Mouse (Mus musculus): ENCODE measurements at regions not wholly inside any gene's neighbourhood (a gene's known extent, or its start where the extent isn't known, plus 50 kb on each side); places are given as distances from the start of the nearest gene placed in this dataset.

- Histone ChIP-seq H3K27ac (ENCODE audit: low read depth, low read length) (no peak overlapping the region), H3K4me2 (ENCODE audit: low read length) (no peak overlapping the region), H3K9me3 (ENCODE audit: control insufficient read depth, low read length) (no peaks in the 10 kb centered on the region), H3K36me3 (ENCODE audit: control insufficient read depth, insufficient read depth, low read length) (no peaks in the 10 kb centered on the region), H3K4me3 (ENCODE audit: low read length) (no peak overlapping the region), H3K4me1 (ENCODE audit: control insufficient read depth, insufficient read depth, low read depth, low read length) (peaks cover 8% of the 10 kb centered on the region; the same call in 1 of the 2 replicates), H3K27me3 (replicated peaks; ENCODE audit: control insufficient read depth, insufficient read depth, low read length) (no peaks in the 10 kb centered on the region), H3K9ac (ENCODE audit: low read depth, low read length) (no peak overlapping the region)
- 56% methylated on average over 2 of the region's 2 CpGs for WGBS
- ATAC-seq = peak; percentile 74; the same call in 1 of the 2 replicates
Measured at GRCm38 (mm10) chr4:124052387-124052786, 134.6 kb upstream of the 4930535I16Rik start.

DNA sequence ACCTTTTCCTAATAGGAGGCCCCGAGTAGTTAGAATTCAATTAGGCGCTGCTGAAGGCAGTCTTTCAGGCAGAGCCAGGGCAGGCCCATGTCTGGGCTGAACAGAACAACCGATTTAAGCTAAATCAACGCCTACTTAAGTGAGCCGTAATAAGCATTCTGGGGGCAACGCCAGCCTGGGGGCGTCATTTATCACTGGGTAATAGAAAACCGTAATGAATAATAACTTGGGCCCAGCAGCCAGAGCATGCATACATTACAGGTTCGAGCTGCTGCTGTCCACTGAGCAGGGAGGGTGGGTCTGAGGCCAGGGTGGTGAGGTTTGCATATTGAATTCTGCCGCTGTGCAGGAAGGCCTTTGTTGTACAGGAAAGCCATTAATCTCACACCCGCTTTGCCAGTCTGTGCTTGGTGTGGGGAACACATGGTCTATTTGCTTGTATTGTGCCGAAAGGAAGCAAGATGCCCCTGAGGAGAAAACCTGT, 130.6 kb upstream of the 4930535I16Rik start:
- ATAC-seq = peak; percentile 92
- Histone ChIP-seq H3K27ac (ENCODE audit: low read depth, low read length) (peak overlapping the region; percentile 61), H3K4me1 (ENCODE audit: control insufficient read depth, insufficient read depth, low read depth, low read length) (peaks cover 8% of the 10 kb centered on the region; the same call in 1 of the 2 replicates), H3K27me3 (replicated peaks; ENCODE audit: control insufficient read depth, insufficient read depth, low read length) (no peaks in the 10 kb centered on the region), H3K36me3 (ENCODE audit: control insufficient read depth, insufficient read depth, low read length) (no peaks in the 10 kb centered on the region), H3K4me2 (ENCODE audit: low read length) (no peak overlapping the region), H3K9me3 (ENCODE audit: control insufficient read depth, low read length) (no peaks in the 10 kb centered on the region), H3K4me3 (ENCODE audit: low read length) (no peak overlapping the region), H3K9ac (ENCODE audit: low read depth, low read length) (peak overlapping the region; percentile 14; the same call in 1 of the 2 replicates)
- whole genome bisulfite sequencing = 20% methylated on average over 12 of the region's 12 CpGs

DNA sequence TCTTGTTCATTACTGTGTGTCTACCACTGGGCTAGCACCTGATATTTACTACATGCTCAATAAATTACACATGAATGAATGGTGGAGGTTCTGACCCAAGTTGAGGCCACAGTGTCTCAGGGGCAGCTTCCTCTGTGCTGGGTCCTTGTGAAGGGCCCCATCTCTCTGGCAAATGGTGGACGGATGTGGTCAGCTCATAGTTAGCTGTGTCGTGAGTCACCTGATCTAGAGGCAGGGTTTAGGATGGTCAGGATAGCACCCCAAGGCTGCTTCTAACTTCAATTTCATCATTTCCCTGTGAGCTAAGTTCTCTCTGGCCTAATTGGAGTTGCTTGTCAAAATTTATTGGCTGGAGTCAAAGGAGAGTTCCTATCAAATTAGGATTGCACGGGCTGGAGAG, 130.1 kb upstream of the 4930535I16Rik start:
- Histone ChIP-seq H3K27ac (ENCODE audit: low read depth, low read length) (peak overlapping the region; percentile 13; the same call in 1 of the 2 replicates), H3K36me3 (ENCODE audit: control insufficient read depth, insufficient read depth, low read length) (no peaks in the 10 kb centered on the region), H3K4me1 (ENCODE audit: control insufficient read depth, insufficient read depth, low read depth, low read length) (peaks cover 8% of the 10 kb centered on the region; the same call in 1 of the 2 replicates), H3K9me3 (ENCODE audit: control insufficient read depth, low read length) (no peaks in the 10 kb centered on the region), H3K4me3 (ENCODE audit: low read length) (no peak overlapping the region), H3K4me2 (ENCODE audit: low read length) (no peak overlapping the region), H3K27me3 (replicated peaks; ENCODE audit: control insufficient read depth, insufficient read depth, low read length) (no peaks in the 10 kb centered on the region), H3K9ac (ENCODE audit: low read depth, low read length) (no peak overlapping the region)
- ATAC-seq = no peak
- 61% methylated on average over 3 of the region's 3 CpGs for WGBS

- no peak overlapping the region for H3K9ac ChIP-seq (ENCODE audit: low read depth, low read length)
- no peak overlapping the region for H3K4me2 ChIP-seq (ENCODE audit: low read length)
- H3K36me3 ChIP-seq (ENCODE audit: control insufficient read depth, insufficient read depth, low read length) = no peaks in the 10 kb centered on the region
- H3K4me1 ChIP-seq (ENCODE audit: control insufficient read depth, insufficient read depth, low read depth, low read length) = peaks cover 12% of the 10 kb centered on the region
- H3K4me3 ChIP-seq (ENCODE audit: low read length) = no peak overlapping the region
- H3K27me3 ChIP-seq (replicated peaks; ENCODE audit: control insufficient read depth, insufficient read depth, low read length) = no peaks in the 10 kb centered on the region; the same call in 1 of the 2 replicates
- no peaks in the 10 kb centered on the region for H3K9me3 ChIP-seq (ENCODE audit: control insufficient read depth, low read length)
- H3K27ac ChIP-seq (ENCODE audit: low read depth, low read length) = peak overlapping the region; percentile 53
- 52% methylated on average over 12 of the region's 12 CpGs for WGBS
- no peak for ATAC-seq
Measured at GRCm38 (mm10) chr4:124036483-124036882, 118.7 kb upstream of the 4930535I16Rik start.

- Histone ChIP-seq H3K9me3 (ENCODE audit: control insufficient read depth, low read length) (no peaks in the 10 kb centered on the region), H3K36me3 (ENCODE audit: control insufficient read depth, insufficient read depth, low read length) (no peaks in the 10 kb centered on the region), H3K4me2 (ENCODE audit: low read length) (peak overlapping the region; percentile 39), H3K27me3 (replicated peaks; ENCODE audit: control insufficient read depth, insufficient read depth, low read length) (no peaks in the 10 kb centered on the region; the same call in 1 of the 2 replicates), H3K4me1 (ENCODE audit: control insufficient read depth, insufficient read depth, low read depth, low read length) (peaks cover 12% of the 10 kb centered on the region), H3K4me3 (ENCODE audit: low read length) (no peak overlapping the region), H3K9ac (ENCODE audit: low read depth, low read length) (0 out of 2 replicates have a peak overlapping the region, but pooled peaks have one; percentile 36), H3K27ac (ENCODE audit: low read depth, low read length) (peak overlapping the region; percentile 84)
- peak; percentile 77 for ATAC-seq
- WGBS = 6% methylated on average over 10 of the region's 10 CpGs
Measured at GRCm38 (mm10) chr4:124035657-124036061, 117.8 kb upstream of the 4930535I16Rik start.

DNA sequence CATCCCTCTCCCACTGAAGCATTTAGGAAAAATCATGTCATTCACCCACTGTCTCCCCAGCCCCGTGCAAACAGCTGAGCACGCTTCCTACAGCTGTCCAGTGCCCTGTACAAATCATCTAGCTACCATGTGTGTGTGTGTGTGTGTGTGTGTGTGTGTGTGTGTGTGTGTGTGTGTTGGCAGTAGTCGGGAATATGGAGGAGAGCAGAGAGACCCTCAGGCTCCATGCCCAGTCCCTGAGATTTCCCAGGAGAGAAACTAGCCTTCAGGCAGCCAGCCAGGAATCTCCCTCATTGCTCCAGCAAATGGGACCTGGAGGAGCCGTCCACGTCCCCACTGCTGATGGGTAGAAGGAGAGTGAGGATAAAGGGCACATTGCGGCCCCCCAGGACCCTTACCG, 117.4 kb upstream of the 4930535I16Rik start:
- H3K27me3 ChIP-seq (replicated peaks; ENCODE audit: control insufficient read depth, insufficient read depth, low read length) = no peaks in the 10 kb centered on the region; the same call in 1 of the 2 replicates
- H3K27ac ChIP-seq (ENCODE audit: low read depth, low read length) = peak overlapping the region; percentile 84
- ATAC-seq = peak; percentile 88
- H3K4me3 ChIP-seq (ENCODE audit: low read length) = no peak overlapping the region
- H3K4me1 ChIP-seq (ENCODE audit: control insufficient read depth, insufficient read depth, low read depth, low read length) = peaks cover 12% of the 10 kb centered on the region
- no peaks in the 10 kb centered on the region for H3K9me3 ChIP-seq (ENCODE audit: control insufficient read depth, low read length)
- H3K4me2 ChIP-seq (ENCODE audit: low read length) = peak overlapping the region; percentile 39
- WGBS = 4% methylated on average over 7 of the region's 7 CpGs
- H3K36me3 ChIP-seq (ENCODE audit: control insufficient read depth, insufficient read depth, low read length) = no peaks in the 10 kb centered on the region
- 0 out of 2 replicates have a peak overlapping the region, but pooled peaks have one; percentile 36 for H3K9ac ChIP-seq (ENCODE audit: low read depth, low read length)

GRCm38 (mm10) chr4:124028061-124028460, 110.2 kb upstream of the 4930535I16Rik start:
- Histone ChIP-seq H3K4me2 (ENCODE audit: low read length) (no peak overlapping the region), H3K27ac (ENCODE audit: low read depth, low read length) (no peak overlapping the region), H3K27me3 (replicated peaks; ENCODE audit: control insufficient read depth, insufficient read depth, low read length) (no peaks in the 10 kb centered on the region), H3K9ac (ENCODE audit: low read depth, low read length) (no peak overlapping the region), H3K4me3 (ENCODE audit: low read length) (no peak overlapping the region), H3K4me1 (ENCODE audit: control insufficient read depth, insufficient read depth, low read depth, low read length) (no peaks in the 10 kb centered on the region), H3K36me3 (ENCODE audit: control insufficient read depth, insufficient read depth, low read length) (no peaks in the 10 kb centered on the region), H3K9me3 (ENCODE audit: control insufficient read depth, low read length) (no peaks in the 10 kb centered on the region)
- 80% methylated on average over 12 of the region's 12 CpGs for WGBS
- no peak for ATAC-seq

DNA sequence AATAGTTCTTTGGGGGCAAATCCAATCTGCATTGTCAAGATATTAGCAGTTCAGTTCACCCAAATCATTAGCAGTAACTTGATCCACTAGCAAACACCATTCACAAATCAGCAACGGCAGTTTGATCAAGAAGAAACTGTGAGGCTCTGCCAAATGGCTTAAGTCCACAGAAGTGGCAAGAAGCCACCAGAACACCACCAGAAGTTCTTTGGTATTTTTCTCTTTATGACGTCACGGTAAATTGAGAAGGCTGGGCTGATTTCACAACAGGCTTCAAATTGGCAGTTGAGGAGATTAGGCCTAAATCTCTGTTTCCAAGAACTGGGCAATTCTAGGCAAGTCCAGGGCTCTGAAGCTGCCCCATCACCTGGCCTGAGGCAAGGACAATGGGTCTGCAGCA, 98.6 kb upstream of the 4930535I16Rik start:
- H3K27ac ChIP-seq (ENCODE audit: low read depth, low read length) = no peak overlapping the region
- no peak overlapping the region for H3K4me2 ChIP-seq (ENCODE audit: low read length)
- no peaks in the 10 kb centered on the region for H3K4me1 ChIP-seq (ENCODE audit: control insufficient read depth, insufficient read depth, low read depth, low read length)
- no peak for ATAC-seq
- no peak overlapping the region for H3K4me3 ChIP-seq (ENCODE audit: low read length)
- WGBS = 66% methylated on average over 3 of the region's 3 CpGs
- H3K27me3 ChIP-seq (replicated peaks; ENCODE audit: control insufficient read depth, insufficient read depth, low read length) = no peaks in the 10 kb centered on the region
- no peak overlapping the region for H3K9ac ChIP-seq (ENCODE audit: low read depth, low read length)
- no peaks in the 10 kb centered on the region for H3K9me3 ChIP-seq (ENCODE audit: control insufficient read depth, low read length)
- no peaks in the 10 kb centered on the region for H3K36me3 ChIP-seq (ENCODE audit: control insufficient read depth, insufficient read depth, low read length)

DNA sequence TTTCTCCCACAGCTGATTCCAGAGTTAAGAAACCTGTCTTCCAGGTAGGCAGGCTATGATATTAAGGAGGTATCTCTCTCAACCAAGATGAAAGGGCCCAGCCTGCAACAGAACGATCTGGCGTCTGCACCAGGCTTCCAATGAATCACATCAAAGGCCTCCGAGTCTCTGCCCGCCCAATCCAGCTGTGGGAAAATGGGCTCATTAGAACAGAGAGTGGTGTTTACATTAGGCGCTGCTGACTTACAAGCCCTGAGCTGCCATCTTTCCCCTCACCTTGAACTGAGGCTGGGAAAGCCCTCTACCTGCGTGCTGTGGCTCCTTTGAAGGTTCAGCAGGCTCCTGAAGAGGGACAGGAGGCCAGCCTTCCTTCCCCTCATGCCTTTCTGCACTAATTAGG, 97.5 kb upstream of the 4930535I16Rik start:
- H3K4me2 ChIP-seq (ENCODE audit: low read length) = no peak overlapping the region
- no peaks in the 10 kb centered on the region for H3K27me3 ChIP-seq (replicated peaks; ENCODE audit: control insufficient read depth, insufficient read depth, low read length)
- WGBS = 57% methylated on average over 6 of the region's 6 CpGs
- no peak for ATAC-seq
- no peak overlapping the region for H3K9ac ChIP-seq (ENCODE audit: low read depth, low read length)
- no peaks in the 10 kb centered on the region for H3K9me3 ChIP-seq (ENCODE audit: control insufficient read depth, low read length)
- no peak overlapping the region for H3K4me3 ChIP-seq (ENCODE audit: low read length)
- no peaks in the 10 kb centered on the region for H3K4me1 ChIP-seq (ENCODE audit: control insufficient read depth, insufficient read depth, low read depth, low read length)
- H3K36me3 ChIP-seq (ENCODE audit: control insufficient read depth, insufficient read depth, low read length) = no peaks in the 10 kb centered on the region
- no peak overlapping the region for H3K27ac ChIP-seq (ENCODE audit: low read depth, low read length)

Measured in hindbrain, embryonic 16.5 days (tissue).